Mouse (Mus musculus) retina, postnatal 7 days (tissue): ENCODE measurements around the gene Tfpi.
"Not testable (repeated sequence)": the region's sequence is repeated elsewhere in the genome, so short reads cannot be mapped to it uniquely, and the experiment has no call there.

Experiments used
- DNase-seq: peaks from one replicate; pipeline ENCODE4 v3.0.0-alpha.2; 2012; ENCODE audit warnings: low read depth, low spot score

The Tfpi gene

DNA sequence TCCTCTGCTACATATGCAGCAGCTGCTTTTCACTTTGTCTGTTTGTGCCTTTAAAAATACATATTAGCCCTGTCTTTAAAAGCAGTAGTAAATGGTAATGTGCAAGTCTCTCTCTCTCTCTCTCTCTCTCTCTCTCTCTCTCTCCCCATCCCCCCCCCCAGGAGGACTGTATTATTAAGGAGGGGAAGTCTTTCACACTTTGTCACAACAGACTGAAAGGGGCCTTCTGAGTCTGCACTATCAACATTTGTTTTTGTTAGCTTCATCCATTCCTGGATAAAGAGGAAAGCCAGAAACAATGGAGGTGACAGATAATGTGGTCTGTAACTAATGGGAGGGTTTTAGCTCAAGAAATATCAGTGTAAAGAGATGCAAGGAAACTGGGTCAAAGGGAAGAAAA lies 87.5 kb downstream of the Tfpi start:
- DNase-seq = no peak

DNA sequence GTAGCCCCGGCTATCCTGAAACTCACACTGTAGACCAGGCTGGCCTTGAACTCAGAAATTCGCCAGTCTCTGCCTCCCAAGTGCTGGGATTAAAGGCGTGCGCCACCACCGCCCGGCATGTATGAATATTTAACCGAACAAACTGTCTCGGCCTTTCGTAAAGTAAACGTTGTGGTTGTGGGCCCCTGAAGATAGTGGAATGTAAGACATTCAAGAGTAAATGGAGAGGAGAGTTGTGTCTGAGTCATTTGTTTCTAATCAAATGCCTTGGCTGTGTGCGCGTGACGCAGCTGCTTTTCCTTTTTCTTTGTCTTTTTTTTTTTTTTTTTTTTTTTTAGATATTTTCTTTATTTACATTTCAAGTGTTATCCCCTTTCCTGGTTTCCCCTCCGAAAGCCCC lies 88.0 kb downstream of the Tfpi start:
- not testable (repeated sequence) for DNase-seq

DNA sequence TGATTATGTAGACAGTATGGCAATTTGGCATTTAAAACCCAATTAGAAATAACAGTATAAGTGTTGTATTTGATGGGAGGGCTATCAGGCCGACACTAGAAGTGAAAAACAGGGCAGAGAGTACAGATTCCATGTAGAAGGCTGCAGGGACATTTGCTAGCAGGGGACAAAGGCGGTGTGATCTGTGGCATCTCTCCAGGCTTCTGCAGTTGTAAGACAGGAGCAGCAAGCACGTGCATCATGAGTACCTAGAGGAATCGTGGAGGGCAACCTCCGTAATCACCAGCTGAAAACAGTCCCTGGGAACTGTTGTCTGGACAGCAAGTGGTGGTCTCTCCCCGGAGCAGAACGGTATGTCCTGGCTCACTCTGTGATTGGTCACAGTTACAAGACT lies 88.6 kb downstream of the Tfpi start:
- DNase-seq = no peak

DNA sequence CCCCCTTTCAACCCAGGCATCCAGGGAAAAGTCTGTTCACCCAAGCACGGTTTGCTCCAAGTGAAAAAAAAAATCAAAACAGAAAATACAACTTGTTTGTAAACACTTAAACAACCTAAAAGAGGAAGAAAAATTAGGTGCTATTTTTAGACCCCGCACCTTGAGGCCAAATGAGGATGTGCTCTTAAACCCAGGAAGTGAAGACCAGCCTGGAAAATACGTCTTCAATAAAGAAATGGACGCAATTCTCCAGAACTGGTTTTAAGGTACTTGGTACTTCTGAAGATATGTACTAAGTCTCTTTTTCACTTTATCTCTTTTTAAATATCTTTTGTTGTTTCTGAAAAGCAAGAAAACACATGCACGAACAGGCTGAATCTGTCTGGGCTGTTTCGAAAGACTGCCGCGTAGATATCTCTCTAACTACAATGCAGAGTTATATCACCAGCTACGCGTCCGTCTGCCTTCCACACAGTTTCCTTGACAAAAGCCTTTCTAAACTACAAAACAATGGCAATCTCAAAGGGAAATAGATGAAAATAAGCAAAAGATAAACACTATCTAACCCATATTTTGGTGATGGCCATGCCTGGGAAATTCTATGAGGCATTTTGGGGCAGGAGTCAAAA lies 89.1 kb downstream of the Tfpi start:
- DNase-seq = no peak

DNA sequence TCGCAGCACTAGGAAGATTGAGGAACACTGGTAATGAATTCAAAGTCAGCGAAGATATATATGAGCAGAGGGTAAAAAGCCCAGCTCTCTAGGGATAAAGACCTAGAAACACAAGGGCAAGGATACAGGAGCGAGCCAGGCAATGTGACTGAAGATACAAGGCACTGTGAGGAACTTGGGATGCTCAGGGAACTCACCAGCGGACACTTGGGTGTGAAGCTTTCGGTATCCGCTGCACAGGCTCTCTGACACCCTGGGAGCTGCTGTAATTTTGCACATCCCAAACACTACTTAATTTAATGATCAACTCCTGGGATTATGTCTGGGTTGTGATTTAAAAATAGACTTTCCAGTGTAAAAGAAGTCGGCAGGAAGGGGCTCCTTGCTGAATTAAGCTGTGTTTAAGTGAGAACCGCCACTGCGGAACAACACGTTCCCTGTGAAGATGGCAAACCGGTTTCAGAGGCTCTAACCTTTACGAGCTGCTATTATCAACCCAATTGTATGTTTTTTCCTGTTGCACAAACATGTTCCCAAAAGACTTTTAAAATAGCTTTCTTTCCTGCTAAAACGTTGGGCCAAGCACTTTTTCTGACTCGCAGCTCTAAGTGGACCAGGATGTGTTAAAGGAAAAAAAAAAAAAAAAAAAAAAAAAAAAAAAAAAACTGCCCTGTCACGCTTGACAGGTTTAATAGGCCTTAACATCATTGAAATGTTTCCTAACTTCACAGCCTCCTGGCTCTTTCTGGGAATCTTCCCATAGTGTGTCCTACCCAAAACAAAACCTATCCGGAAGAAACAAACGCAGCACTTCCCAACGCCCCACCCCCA lies 89.8 kb downstream of the Tfpi start:
- DNase-seq = no peak

DNA sequence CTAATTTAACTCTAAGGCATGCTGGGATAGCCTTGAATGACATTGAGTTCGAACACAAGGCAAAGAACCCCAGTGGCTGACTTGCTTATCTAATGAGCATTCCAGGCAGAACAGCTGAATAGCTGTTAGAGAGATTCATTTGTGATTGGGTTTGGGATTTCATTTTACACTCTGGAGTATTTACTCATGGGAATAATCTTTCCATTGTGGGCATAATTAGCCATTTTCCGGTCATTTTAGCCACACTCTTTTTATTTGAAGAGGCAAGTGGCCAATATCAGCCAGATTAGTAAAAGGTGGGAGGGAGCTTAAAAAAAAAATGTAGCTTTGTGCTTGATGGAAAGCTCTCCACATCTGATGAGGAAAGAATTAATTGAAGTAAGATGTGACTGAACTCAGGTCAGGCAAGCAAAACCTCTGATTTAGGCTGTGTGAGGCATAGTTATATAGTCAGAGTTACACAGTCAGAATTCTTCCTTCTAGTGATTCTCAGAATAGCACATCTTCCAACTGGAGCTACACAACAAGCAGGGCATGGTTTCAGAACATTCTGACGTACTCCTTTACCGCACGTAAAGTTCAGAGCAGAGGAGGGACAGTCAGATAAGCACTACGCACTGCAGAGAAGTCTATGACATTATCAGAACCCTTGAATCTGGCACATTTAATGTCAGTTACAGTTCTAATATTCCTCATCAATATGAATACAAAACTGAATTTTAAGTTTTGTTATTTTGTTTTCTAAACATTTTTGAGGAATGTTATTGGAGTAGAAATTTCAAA lies 91.5 kb downstream of the Tfpi start:
- no peak for DNase-seq

DNA sequence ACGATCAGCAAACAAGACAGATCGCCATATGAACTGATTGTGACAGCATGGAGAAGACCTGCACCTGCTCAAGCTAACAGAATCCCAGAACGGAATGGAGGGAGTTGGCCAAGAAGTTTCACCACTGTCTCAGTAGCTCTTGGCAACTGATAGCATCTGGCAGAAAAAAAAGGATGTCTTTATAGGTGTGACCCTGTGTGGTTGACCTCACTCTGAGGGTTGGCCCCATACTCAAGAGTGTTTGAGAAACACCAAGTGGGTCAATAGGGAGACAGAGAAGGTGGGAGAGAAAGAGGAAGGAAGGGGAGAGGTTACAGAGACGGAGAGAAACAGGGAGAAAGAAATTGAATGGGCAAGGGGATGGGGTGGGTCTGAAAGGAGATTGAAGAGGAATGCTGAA lies 92.7 kb downstream of the Tfpi start:
- no peak for DNase-seq
